Mouse (Mus musculus): Measurements from ENCODE around the gene Gm29427. TPM values are rescaled to one million over a fixed set of nuclear protein-coding genes. Genes with fewer than 3 reads are reported as not detected.
A peak's percentile ranks its signal among the peaks of the same experiment; 100 is the strongest.

The Gm29427 gene
- polyA plus RNA-seq, 1 experiment from 2014 or later = not detected

DNA sequence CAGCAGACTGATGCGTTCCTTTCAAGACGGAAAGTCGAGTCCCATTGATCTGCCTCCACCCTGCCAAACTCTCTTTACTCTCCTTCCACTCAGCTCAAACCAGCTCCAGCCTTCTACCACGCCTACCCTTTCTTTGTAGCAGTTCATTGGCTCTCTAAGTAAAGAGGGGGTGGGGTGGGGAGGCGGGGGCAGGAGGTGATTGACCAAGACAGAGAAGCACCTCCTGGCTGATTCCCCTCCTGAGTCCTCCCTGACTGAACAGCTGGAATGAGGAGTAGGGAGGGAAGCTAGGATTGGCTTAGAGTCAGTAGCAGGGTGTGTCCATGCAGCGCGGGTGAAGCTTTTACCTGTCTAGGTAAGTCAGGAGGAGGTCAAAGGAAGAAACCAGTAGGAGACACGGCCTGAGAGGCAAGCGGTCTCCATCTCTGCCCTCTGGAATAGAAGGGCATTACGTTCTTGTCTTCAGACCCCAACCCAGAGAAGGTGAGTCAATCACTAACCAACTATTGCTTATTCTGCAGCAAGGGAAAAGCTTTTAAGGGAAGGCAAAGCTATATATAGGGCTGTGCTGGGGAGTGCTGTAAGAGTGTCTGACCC, 16.2 kb upstream of the Gm29427 start, which contains the start of gene AA986860:
Gene AA986860 (plus strand): TSS at position 236 of the 597 bp plus-strand sequence.
- H3K4me2 ChIP-seq (replicated peaks) = peak within 1 kb of the TSS; percentile 28
- no peak within 1 kb of the TSS for H3K9ac ChIP-seq
- H3K36me3 ChIP-seq = no peaks in the 10 kb centered on the region
- H3K27ac ChIP-seq (replicated peaks) = peak within 1 kb of the TSS; percentile 17
- H3K4me1 ChIP-seq = peaks cover 3% of the 10 kb centered on the region; the same call in 1 of the 2 replicates
- peak within 1 kb of the TSS; percentile 19 for H3K4me3 ChIP-seq (replicated peaks)
- 8% methylated on average over 10 of the region's 10 CpGs for WGBS
- H3K27me3 ChIP-seq = no peaks in the 10 kb centered on the region
- peak; percentile 74 for ATAC-seq (ENCODE audit: insufficient number of reproducible peaks, low FRiP score, low TSS enrichment, low read depth)
- H3K9me3 ChIP-seq (replicated peaks) = no peaks in the 10 kb centered on the region

DNA sequence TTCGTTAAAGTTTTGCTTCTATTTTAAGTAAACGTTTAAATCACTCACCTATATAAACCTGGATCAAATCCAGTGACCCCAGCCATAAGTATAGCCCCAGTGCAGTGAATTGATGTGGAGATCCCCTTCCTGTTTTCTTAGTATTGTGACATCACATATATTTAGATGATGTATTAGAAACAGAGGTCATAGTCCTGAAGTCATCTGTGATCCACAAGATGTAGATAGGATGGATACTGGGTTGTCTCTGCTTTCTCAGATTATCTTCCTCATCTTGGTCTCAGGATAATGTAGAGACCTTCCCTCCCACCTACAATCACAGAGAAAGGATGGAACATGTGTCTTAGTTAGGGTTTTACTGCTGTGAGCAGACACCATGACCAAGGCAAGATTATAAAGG, 13.6 kb upstream of the Gm29427 start, which contains the start of gene Pfkfb2:
Gene Pfkfb2 (minus strand): TSS at position 101 of the 400 bp plus-strand sequence.
- Histone ChIP-seq H3K4me1 (peaks cover 3% of the 10 kb centered on the region; the same call in 1 of the 2 replicates), H3K4me2 (replicated peaks) (no peak within 1 kb of the TSS), H3K27me3 (no peaks in the 10 kb centered on the region), H3K27ac (replicated peaks) (no peak within 1 kb of the TSS), H3K9ac (no peak within 1 kb of the TSS), H3K9me3 (replicated peaks) (no peaks in the 10 kb centered on the region), H3K4me3 (replicated peaks) (no peak within 1 kb of the TSS), H3K36me3 (no peaks in the 10 kb centered on the region)
- WGBS = 74% methylated on average over 2 of the region's 2 CpGs
- ATAC-seq (ENCODE audit: insufficient number of reproducible peaks, low FRiP score, low TSS enrichment, low read depth) = no peak

- no peaks in the 10 kb centered on the region for H3K36me3 ChIP-seq
- H3K9me3 ChIP-seq (replicated peaks) = no peaks in the 10 kb centered on the region
- no peaks in the 10 kb centered on the region for H3K27me3 ChIP-seq
- no peak overlapping the region for H3K9ac ChIP-seq
- peaks cover 3% of the 10 kb centered on the region; the same call in 1 of the 2 replicates for H3K4me1 ChIP-seq
- whole genome bisulfite sequencing = 82% methylated on average over 3 of the region's 3 CpGs
- H3K4me2 ChIP-seq (replicated peaks) = no peak overlapping the region
- H3K4me3 ChIP-seq (replicated peaks) = no peak overlapping the region
- ATAC-seq (ENCODE audit: insufficient number of reproducible peaks, low FRiP score, low TSS enrichment, low read depth) = no peak
- no peak overlapping the region for H3K27ac ChIP-seq (replicated peaks)
Measured at GRCm38 (mm10) chr1:130728708-130729107, 13.1 kb upstream of the Gm29427 start.

DNA sequence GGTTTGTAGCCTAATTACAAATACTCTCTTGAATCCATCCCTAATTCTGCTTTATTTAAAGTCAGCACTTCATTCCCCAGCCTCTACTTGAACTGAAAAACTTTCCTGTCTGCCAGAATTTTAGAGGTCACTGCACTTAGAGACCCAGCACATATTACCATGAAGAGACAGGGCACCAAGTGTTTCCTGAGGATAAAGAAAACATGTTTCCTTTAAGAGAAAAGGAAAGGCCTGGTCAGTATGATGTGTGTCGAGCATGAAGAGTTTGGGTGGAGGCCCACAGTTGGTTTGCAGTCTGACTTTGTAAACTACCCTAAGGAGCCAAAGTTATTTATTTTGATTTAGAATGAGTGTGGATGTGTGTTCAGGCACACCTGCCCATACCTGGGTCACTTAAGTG, 12.5 kb upstream of the Gm29427 start:
- H3K4me3 ChIP-seq (replicated peaks) = no peak overlapping the region
- no peaks in the 10 kb centered on the region for H3K36me3 ChIP-seq
- 76% methylated on average over 1 of the region's 1 CpGs for WGBS
- no peaks in the 10 kb centered on the region for H3K9me3 ChIP-seq (replicated peaks)
- no peak overlapping the region for H3K4me2 ChIP-seq (replicated peaks)
- peaks cover 3% of the 10 kb centered on the region; the same call in 1 of the 2 replicates for H3K4me1 ChIP-seq
- no peak overlapping the region for H3K9ac ChIP-seq
- no peaks in the 10 kb centered on the region for H3K27me3 ChIP-seq
- ATAC-seq (ENCODE audit: insufficient number of reproducible peaks, low FRiP score, low TSS enrichment, low read depth) = no peak
- no peak overlapping the region for H3K27ac ChIP-seq (replicated peaks)

- no peak overlapping the region for H3K27ac ChIP-seq (replicated peaks)
- WGBS = 82% methylated on average over 2 of the region's 2 CpGs
- H3K4me2 ChIP-seq (replicated peaks) = no peak overlapping the region
- H3K27me3 ChIP-seq = no peaks in the 10 kb centered on the region
- no peak overlapping the region for H3K9ac ChIP-seq
- H3K9me3 ChIP-seq (replicated peaks) = no peaks in the 10 kb centered on the region
- no peaks in the 10 kb centered on the region for H3K36me3 ChIP-seq
- no peak for ATAC-seq (ENCODE audit: insufficient number of reproducible peaks, low FRiP score, low TSS enrichment, low read depth)
- no peaks in the 10 kb centered on the region for H3K4me1 ChIP-seq
- no peak overlapping the region for H3K4me3 ChIP-seq (replicated peaks)
Measured at GRCm38 (mm10) chr1:130726396-130726795, 10.8 kb upstream of the Gm29427 start.

DNA sequence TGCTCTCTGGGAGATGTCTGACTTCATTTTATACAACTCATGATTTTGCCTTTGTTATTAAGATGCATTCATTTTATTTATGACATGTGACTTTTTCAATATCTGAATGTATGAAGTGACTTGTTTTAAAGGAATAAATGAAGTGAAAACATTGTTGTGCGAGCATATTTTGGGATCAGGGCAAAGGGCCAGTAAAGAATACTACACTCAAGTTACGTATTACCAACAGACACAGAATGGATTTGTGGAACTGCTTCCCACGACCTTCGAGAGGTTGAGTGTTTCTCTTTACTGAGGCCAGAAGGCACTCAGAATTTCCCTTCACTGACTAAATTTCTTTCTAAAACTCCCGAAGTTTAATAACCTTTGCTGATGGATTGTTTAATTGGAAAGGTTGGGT, 8.6 kb upstream of the Gm29427 start:
- no peak overlapping the region for H3K4me3 ChIP-seq (replicated peaks)
- WGBS = 83% methylated on average over 5 of the region's 5 CpGs
- H3K4me1 ChIP-seq = peaks cover 1% of the 10 kb centered on the region
- H3K9me3 ChIP-seq (replicated peaks) = no peaks in the 10 kb centered on the region
- no peak overlapping the region for H3K9ac ChIP-seq
- H3K36me3 ChIP-seq = peaks cover 3% of the 10 kb centered on the region
- H3K27ac ChIP-seq (replicated peaks) = no peak overlapping the region
- H3K27me3 ChIP-seq = no peaks in the 10 kb centered on the region
- no peak for ATAC-seq (ENCODE audit: insufficient number of reproducible peaks, low FRiP score, low TSS enrichment, low read depth)
- H3K4me2 ChIP-seq (replicated peaks) = no peak overlapping the region

DNA sequence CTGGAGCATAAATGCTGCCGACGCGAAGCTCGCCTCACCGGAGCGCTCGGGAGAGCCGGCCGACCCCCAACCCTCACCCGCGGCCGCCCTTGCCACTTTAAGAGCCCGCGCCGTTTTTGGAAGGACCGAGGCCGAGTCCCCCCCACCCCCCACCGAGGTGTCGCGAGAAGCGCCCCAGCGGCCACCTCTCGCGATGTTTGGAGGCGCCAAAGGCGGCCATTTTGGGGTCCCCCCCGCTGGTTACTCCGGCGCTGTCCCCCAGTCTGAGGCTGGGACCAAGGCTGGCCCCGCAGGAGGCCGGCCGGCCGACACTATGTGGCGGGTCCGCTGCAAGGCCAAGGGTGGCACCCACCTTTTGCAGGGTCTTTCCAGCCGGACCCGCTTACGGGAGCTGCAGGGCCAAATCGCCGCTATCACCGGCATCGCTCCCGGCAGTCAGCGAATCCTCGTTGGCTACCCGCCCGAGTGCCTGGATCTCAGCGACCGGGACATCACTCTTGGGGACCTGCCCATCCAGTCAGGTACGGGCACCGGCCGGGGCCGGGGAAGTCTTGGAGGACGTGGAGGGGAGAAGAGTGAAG, 1.8 kb upstream of the Gm29427 start, which contains the start of gene Yod1:
Gene Yod1 (plus strand): TSS at position 37 of the 581 bp plus-strand sequence.
- H3K4me1 ChIP-seq = peaks cover 19% of the 10 kb centered on the region
- no peaks in the 10 kb centered on the region for H3K9me3 ChIP-seq (replicated peaks)
- peaks cover 6% of the 10 kb centered on the region for H3K36me3 ChIP-seq
- ATAC-seq (ENCODE audit: insufficient number of reproducible peaks, low FRiP score, low TSS enrichment, low read depth) = peak; percentile 76
- H3K27ac ChIP-seq (replicated peaks) = peak within 1 kb of the TSS; percentile 82
- peak within 1 kb of the TSS; percentile 97 for H3K9ac ChIP-seq
- peak within 1 kb of the TSS; percentile 92 for H3K4me2 ChIP-seq (replicated peaks)
- under 1% methylated on average over 53 of the region's 54 CpGs for WGBS
- peak within 1 kb of the TSS; percentile 96 for H3K4me3 ChIP-seq (replicated peaks)
- H3K27me3 ChIP-seq = no peaks in the 10 kb centered on the region

GRCm38 (mm10) chr1:130716513-130717290, 1.1 kb upstream of the Gm29427 start:
- Histone ChIP-seq H3K4me2 (replicated peaks) (peak overlapping the region; percentile 92), H3K4me1 (peaks cover 19% of the 10 kb centered on the region), H3K9me3 (replicated peaks) (no peaks in the 10 kb centered on the region), H3K27ac (replicated peaks) (peak overlapping the region; percentile 82), H3K4me3 (replicated peaks) (peak overlapping the region; percentile 96), H3K36me3 (peaks cover 6% of the 10 kb centered on the region), H3K27me3 (no peaks in the 10 kb centered on the region), H3K9ac (peak overlapping the region; percentile 64)
- WGBS = under 1% methylated on average over 42 of the region's 42 CpGs
- ATAC-seq (ENCODE audit: insufficient number of reproducible peaks, low FRiP score, low TSS enrichment, low read depth) = no peak

- no peak for ATAC-seq (ENCODE audit: insufficient number of reproducible peaks, low FRiP score, low TSS enrichment, low read depth)
- H3K27ac ChIP-seq (replicated peaks) = peak overlapping the region; percentile 82
- peak overlapping the region; percentile 96 for H3K4me3 ChIP-seq (replicated peaks)
- H3K4me2 ChIP-seq (replicated peaks) = peak overlapping the region; percentile 92
- peaks cover 19% of the 10 kb centered on the region for H3K4me1 ChIP-seq
- peak overlapping the region; percentile 64 for H3K9ac ChIP-seq
- WGBS = 0% methylated on average over 3 of the region's 3 CpGs
- no peaks in the 10 kb centered on the region for H3K9me3 ChIP-seq (replicated peaks)
- H3K36me3 ChIP-seq = peaks cover 6% of the 10 kb centered on the region
- H3K27me3 ChIP-seq = no peaks in the 10 kb centered on the region
Measured at GRCm38 (mm10) chr1:130716218-130716512, 566 bp upstream of the Gm29427 start.

DNA sequence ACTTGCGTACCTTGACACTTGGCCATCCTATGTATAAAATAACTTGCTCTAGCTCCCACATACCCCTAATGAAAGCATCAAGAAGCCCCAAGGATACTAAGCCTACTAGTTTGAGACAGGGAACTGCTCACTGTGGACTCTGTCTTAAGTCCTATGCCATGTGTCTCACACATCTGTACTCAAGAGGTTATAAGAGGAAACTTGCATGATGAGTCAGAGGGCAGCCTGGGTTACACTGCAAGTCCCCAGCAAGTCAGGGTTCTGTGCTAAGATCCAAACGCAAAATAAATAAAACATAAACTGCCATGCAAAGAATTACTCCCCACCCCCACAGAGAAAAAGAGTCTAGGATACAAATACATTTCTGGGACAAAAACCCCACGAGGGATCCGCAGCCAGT, 1.6 kb downstream of the Gm29427 start:
- Histone ChIP-seq H3K27ac (replicated peaks) (no peak overlapping the region), H3K27me3 (no peaks in the 10 kb centered on the region), H3K36me3 (peaks cover 1% of the 10 kb centered on the region; the same call in 1 of the 2 replicates), H3K9me3 (replicated peaks) (no peaks in the 10 kb centered on the region), H3K4me2 (replicated peaks) (no peak overlapping the region), H3K4me3 (replicated peaks) (no peak overlapping the region), H3K4me1 (peaks cover 16% of the 10 kb centered on the region), H3K9ac (no peak overlapping the region)
- ATAC-seq (ENCODE audit: insufficient number of reproducible peaks, low FRiP score, low TSS enrichment, low read depth) = no peak
- 80% methylated on average over 4 of the region's 4 CpGs for WGBS

GRCm38 (mm10) chr1:130710283-130711080, 5.1 kb downstream of the Gm29427 start:
- ATAC-seq (ENCODE audit: insufficient number of reproducible peaks, low FRiP score, low TSS enrichment, low read depth) = no peak
- 91% methylated on average over 22 of the region's 22 CpGs for WGBS
- Histone ChIP-seq H3K27ac (replicated peaks) (no peak overlapping the region), H3K4me1 (0 out of 2 replicates have a peak, but pooled peaks cover 8% of the 10 kb centered on the region), H3K9ac (no peak overlapping the region), H3K9me3 (replicated peaks) (no peaks in the 10 kb centered on the region), H3K36me3 (peaks cover 22% of the 10 kb centered on the region; the same call in 1 of the 2 replicates), H3K4me3 (replicated peaks) (no peak overlapping the region), H3K27me3 (no peaks in the 10 kb centered on the region), H3K4me2 (replicated peaks) (no peak overlapping the region)
